Mouse (Mus musculus): ENCODE results near the gene Frmd4b.

Frmd4b gene

DNA sequence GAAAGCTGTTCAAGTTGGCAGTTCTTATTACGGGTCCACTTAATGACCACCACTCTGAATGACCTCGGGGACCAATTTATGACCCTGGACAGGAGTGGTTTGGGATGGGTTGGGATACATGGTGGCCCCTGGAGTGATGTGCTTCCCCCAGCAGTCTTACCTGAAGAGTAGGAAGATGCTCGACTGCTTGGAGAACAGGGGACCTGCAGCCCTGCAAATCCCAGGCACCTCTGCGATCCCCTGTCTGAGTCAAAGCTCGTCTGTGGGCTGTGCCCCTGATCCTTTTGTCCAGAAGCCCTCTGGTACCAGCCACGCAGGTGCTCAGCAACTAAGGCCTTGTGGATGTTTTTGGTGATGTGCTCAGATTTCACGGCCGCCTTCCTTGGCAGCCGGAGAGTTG is 321.9 kb downstream of the Frmd4b start:
- no peak for DNase-seq (ENCODE audit: low read depth in 2 of 2, low spot score in 2 of 2)

DNA sequence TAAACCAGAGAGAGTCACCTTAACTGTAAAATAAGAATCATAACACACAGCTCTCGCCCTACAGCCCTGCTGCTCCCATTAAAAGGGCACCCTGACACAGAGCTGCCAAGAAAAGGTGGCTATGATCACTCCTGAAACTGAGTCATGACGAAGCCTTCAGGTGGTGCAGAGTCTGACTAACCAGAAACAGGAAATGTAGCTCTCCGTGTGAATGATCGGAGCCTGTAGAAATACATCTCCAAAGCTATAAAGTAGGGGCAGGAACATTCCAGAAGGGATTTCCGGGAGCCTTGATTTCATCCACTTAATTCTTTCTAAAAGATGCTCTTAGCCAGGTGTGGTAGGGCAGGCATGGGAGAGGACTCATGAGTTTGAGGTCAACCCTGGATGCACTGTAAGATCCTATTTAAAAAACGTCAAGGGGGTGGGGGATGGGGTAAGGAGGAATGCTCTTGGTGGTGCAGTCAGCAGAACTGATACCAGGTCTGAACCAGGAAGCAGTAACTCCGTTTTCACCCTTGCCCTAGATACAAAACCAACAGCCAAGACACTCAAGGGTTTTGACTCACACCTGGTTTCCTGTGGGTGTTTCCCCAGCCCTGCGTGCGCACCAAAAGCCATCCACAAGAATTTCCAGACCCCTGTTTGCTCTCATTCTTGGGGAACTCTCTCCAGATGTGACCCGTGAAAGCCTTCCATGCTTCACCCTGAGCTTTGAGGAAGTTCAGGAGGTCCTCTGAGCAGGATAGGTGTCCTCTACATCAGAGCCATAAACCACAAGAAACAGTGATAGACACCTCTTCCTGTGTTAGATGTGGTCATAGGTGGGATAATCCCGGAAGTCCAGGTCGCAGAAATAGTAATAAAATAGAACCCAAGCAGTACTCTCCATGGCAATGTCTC is 323.4 kb downstream of the Frmd4b start:
- DNase-seq (ENCODE audit: low read depth in 2 of 2, low spot score in 2 of 2): peak; percentile 23 to 44

DNA sequence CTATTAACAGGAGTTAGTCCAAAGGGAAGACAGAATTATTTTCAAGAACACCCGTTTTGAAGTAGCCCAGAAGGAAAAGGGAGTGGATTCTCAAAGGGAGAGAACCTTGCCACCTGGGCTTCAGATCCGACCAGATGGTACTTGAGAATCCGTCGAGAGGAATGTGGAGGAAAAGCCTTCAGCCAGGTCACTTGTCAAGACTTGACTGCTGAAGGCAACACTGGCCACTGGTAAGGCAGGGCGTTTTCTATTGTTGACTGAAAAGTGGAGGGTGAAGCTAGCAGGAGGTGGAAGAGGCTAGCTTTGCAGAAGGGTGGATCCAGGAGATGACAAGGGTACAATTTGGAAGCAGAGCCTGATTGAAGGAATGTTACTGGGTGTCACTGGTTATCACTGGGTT is 324.4 kb downstream of the Frmd4b start:
- no peak for DNase-seq (ENCODE audit: low read depth in 2 of 2, low spot score in 2 of 2)

DNA sequence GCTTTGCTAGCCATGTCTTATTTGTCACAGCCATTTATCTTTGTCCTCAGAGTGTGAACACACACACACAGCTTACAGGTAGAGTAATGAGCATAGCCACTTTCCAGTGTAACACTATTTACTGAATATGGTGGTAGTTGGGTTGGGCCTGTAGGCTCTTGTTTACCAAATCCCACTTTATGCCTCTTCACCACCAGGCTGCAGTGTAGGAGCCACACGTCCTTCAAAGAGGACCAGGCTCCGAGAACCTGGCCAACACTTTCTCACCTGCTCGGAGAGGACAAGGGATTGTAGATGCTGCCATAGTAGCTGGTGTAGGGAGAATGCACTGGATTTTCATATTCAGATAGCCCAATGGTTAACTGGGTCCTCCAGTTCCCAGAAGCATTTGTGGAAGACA is 325.2 kb downstream of the Frmd4b start:
- DNase-seq (ENCODE audit: low read depth in 2 of 2, low spot score in 2 of 2): no peak

DNA sequence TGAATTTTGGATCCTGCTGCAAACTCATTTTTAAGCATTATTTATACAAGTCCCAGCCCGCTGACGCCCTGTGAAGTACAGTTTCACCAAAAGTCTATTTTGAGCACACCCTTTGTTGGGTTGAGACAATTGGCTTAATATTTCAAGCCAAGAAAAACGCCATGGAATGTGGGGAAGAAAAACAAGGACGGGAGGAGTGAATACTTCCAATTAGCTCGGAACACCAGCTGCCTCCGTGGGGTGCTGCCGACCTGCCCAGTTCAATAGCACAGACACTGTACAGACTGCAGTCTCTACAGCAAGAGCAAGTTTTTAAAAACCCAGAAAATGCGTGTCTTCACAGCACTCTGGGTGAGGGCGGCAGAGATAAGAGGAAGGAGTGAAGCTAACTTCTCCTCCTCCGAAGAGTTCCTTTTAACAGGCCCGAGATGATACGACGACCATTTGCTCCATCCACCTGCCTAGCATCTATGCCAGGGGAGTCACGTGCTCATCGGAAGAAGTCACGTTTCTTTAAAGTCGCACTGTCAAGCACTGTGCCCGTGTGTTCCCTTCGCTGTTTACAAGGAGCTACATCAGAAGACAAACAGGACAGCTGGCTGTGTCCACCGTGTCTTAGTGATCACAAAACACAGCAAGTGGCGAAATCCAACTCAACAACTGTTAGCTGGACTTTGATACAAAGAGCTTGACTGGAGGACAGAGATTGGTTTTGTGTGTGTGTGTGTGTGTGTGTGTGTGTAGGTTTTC is 326.0 kb downstream of the Frmd4b start:
- no peak for DNase-seq (ENCODE audit: low read depth in 2 of 2, low spot score in 2 of 2)

DNA sequence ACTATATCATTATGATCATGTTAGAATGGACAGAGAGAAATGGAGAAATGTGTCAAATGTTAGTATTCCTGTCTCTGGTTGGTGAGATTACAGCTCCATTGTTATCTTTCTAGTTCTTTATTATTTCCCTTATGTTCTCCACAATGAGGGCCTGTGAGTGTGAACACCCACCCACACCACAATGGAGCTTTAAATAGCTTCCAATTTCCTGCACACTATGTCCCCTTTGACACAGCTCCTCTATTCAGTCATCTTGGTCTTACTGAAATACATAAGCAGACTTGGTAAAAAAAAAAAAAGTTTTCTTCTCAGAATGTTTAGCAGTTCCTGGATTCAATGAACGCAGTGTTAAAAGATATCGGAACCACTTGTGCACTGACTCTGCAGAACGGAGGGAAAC is 326.7 kb downstream of the Frmd4b start:
- DNase-seq (ENCODE audit: low read depth in 2 of 2, low spot score in 2 of 2): no peak

DNA sequence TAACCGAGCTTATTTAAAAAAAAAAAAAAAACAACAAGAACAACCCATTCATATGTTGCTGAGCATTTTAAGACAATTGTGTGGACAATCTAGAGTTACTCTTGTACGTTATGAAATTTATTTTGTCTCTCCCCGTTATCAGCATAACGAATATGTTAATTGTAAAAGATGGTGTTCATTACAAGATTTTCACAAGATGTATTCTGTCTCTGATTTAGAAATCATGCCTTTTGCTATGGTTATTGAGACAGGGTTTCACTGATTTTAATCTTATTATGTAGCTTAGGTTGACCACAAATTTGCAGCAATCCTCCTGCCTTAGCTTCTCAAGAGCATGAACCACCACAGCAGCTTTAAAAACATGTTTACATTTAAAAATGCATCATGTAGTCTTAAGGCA is 327.5 kb downstream of the Frmd4b start:
- no peak for DNase-seq (ENCODE audit: low read depth in 2 of 2, low spot score in 2 of 2)

DNA sequence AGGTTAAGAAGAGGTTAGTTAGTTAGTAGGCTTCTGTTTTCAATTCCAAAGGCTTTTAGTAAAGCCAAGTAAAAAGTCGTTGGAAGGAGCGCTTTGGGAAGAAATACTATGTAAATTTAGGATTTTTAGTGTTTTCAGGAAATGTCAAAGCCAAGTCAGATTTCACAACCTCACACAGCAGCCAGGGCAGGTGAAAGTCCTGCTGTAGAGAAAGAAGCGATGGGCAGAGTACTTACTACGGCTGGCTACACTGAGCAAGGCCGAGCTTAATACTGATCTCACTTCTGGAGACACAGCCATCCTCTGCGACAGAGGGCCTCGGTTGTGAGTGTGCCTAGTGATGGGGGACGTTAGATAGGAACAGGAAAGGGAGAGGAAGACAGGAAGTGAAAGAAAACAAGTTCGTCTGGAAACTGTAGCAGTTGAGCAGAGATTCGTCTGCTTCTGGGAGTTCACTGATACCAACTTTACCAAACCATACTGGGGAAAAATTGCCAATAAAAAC is 328.0 kb downstream of the Frmd4b start:
- DNase-seq (ENCODE audit: low read depth in 2 of 2, low spot score in 2 of 2): no peak

DNA sequence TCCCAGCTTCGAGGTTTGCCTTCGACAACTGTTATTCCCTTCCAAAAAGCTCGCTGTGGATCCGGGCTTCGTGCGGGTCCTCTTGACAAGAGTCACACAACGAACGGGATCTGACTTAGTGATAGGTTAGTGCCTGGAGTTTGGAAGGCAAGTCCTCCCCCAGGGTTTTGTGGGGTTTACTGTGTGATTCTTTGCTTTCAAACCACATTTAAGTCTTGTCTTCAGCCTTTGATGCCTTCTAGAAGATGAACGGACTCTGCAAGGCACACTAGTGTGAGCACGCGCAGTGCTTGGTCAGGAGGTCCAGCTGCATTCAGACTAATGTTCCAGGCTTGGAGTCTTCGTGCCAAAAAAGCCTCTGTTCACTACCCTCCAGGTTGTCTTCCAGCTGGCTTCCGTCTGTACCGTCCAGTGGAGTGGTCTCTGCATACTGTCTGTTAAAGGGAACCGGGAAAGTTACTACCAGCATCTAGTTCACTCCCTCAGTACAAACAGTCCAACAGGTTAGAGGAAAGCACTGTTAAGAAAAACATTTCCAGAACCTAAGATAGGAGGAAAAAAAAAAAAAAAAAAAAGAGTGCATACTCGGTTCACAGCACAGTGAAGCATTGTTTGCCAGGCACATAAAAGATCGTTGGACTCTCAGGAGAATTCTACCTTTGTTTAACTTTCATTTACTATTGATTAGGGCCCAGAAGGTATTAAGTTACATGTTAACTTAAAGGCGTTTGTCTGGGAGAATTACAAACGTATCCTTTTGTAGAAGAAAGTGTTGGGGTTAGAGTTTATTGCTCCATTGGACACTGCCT is 329.1 kb downstream of the Frmd4b start:
- no peak for DNase-seq (ENCODE audit: low read depth in 2 of 2, low spot score in 2 of 2)

DNA sequence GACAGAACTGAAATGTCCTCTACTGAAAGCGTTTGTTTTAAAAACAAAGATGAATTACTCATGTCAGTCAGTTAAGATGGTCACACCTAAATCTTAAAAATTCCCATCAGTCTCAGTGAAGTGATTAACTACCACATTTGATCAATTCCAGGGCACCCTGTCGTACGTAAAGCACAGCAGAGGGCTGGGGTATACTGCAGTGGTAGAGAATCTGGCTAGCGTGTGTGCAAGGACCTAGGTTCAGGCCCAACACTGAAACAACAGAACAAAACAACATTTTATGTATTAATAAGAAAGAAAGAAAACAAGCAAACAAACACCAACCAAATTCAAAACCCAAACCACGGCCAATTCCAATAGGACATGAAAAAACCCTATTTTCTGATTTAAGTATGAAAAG is 331.0 kb downstream of the Frmd4b start:
- DNase-seq (ENCODE audit: low read depth in 2 of 2, low spot score in 2 of 2): no peak

DNA sequence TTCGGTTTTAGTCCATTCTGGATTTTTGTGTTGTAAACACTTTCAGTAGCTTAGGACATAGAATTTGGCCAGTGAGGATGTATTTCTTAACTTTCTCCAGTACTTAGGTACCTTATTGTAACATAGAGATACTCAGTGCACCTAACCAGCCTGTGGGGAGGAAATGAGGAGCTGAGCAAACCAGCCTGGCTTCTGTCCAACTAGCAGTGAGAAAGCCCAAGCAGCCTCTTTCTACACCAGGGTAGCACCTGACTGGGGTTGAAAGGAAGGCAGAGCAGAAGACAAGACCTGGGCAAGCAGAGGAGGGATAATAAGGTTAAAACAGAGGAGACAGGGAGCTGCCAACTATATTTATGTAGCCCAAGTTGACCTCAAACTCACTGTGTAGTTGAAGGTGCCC is 333.7 kb downstream of the Frmd4b start:
- DNase-seq (ENCODE audit: low read depth in 2 of 2, low spot score in 2 of 2): no peak

DNA sequence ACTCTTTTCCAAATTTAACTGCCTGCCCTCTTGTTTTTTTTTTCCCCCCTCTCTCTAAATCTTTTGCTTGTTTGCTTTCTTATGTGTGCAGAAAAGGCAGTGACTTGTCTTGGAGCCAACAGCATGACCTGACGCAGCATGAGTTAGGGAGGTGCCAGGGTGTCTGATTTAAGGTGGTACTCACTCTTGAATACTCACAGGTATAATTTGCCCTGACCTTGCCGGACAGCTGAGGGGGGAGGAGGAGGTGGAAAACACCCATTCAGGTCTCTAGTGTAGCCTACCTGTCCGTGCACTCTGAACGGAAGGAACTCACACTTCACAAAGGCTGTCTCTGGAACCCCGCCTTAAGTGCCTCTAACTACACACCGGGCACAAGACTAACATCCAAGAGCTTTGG is 338.5 kb downstream of the Frmd4b start:
- DNase-seq (ENCODE audit: low read depth in 2 of 2, low spot score in 2 of 2): no peak

DNA sequence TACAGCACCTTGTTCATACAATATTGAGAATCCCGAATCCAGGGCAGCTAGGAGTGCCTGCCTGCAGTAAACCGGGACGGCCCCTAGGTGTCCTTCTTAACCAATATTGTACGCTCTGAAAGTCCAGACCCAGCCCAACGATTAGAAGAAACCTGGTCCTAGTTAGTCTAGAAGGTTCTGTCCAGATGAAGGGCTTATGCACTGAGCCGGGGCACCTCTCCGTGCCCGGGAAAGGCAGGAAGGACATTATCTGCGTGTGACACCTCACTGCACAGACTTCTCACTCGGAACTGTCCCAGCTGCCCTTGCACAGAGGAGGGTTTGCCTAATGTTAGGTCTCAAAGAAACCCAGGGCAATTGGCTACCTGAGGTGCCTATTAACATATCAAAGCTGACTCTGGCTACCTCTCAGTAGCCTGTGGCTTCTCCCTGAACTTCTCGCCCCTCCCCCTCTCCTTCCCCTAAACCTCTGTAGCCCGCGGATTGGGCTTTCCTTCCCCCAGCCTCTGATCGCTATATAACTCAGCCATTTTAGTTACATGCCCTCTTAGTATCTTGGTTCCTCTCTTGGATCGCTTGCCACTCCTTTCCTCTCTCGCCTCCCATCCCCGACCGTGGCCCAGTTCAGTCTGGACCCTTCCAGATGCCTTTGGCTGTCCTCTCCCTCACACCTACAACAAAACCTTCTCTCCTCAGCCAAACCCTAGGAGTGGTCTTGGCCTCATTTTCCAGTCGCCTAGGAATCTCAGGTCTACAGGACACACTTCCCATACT is 339.1 kb downstream of the Frmd4b start:
- DNase-seq (ENCODE audit: low read depth in 2 of 2, low spot score in 2 of 2): peak; percentile 49 to 64

DNA sequence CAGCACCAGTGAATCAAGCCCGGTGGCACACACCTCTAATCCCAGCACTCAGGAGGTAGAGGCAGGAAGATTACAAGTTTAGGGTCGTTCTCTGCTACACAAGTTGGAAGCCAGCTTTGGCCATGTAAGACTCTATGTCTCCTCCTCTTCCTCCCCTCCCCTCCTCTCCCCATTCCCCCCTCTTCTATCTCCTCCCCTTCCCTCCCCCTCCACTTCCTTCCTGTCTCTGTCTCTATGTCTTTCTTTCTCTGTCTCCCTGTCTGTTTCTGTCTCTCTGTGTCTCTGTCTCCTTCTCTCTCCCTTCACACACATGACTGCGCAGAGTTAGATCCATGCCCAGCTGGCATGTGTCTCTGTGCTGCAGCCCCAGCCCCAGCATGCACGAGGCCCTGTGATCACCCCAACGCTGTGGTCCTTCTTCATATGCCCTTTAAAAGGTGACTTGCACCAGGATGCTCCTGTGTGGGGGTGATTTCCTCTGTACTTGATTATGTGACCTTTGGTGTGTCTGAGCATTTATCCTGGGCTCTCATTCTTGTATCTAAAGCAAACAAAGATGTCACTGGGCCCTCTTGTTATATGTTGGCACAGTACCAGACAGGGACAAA is 340.3 kb downstream of the Frmd4b start:
- no peak for DNase-seq (ENCODE audit: low read depth in 2 of 2, low spot score in 2 of 2)

DNA sequence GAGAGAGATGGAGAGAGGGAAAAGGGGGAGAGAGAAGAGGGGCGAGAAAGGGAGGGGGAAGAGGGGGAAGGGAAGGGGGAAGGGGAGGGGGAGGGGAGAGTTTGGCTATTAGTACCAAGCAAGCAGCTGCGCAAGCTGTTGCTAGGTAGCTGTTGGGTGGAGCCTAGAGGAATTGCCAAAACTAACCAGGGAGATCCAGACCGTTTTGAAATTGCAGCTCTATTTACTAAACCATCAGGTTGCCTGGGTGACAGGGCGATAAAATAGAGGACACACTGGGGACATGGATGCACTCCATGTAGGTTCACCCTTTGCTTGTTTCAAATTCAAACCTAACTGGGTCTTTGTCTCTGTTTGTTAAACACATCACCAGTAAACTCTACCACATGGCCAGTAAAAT is 341.0 kb downstream of the Frmd4b start:
- no peak for DNase-seq (ENCODE audit: low read depth in 2 of 2, low spot score in 2 of 2)

DNA sequence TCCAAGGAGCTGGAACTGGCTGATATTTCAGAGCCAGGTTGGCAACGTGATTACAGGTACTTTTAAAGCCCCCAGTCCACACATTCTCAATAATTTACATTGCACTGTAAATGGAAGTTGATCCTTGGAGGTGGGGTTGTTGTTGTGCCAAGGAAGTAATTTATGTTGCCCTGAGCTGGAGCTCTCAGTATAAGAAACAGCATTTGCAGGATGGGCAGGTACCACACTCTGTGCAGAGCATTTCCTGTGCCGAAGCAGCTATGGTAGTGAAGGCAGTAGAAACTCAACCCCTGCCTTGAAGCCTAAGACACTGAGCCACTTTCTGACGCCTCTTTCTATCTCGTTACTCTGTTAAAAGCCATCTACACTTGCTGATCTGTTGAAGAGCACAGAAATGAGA is 341.6 kb downstream of the Frmd4b start:
- DNase-seq (ENCODE audit: low read depth in 2 of 2, low spot score in 2 of 2): no peak

DNA sequence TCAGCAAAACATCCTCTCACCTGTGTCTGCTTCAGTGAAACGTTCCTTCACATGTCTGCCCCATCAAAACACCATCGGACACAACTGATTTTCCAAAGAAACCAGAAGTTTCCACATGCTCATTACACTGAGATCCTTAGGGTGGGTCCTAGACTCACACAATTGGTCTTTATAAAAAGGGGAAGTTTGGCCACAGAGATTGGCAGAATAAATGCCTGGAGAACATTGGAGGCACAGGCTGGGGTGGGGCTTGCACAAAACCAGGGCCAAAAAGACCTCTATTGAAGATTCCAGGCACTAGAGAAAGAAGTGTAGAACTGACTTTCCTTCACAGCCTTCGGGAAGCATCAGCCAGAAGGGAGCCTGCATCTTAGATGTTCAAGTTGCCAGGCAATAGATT is 343.6 kb downstream of the Frmd4b start:
- no peak for DNase-seq (ENCODE audit: low read depth in 2 of 2, low spot score in 2 of 2)

DNA sequence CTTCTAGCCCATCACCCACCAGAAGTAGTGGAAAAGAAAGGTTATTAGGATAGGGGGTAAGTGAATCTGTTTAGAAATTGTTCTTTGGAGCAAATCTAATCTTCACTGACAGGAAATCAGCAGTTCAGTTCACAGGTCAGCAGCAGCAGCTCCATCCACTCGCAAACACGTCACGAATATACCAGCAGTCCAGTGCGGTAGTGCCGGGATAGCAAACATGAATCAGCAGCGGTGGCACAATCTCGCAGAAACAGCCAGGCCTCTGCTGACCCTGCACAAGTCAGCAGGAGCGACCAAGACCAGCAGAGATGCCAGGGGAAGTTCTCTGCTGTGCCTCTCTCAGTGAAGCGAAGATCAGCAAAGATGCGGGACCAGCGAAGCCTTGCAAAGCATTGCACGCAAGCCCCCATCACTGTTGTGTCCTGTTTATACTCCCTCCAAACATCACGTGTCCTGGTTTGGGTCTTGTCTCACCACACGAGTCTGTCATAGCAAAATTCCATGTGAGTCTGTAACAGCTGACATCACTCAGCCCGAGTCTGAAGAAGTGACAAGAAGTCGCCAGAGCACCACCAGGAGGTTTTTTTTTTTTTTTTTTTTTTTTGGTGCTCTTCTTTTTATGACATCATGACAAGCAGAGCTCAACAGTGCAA is 344.2 kb downstream of the Frmd4b start:
- DNase-seq (ENCODE audit: low read depth in 2 of 2, low spot score in 2 of 2): no peak

DNA sequence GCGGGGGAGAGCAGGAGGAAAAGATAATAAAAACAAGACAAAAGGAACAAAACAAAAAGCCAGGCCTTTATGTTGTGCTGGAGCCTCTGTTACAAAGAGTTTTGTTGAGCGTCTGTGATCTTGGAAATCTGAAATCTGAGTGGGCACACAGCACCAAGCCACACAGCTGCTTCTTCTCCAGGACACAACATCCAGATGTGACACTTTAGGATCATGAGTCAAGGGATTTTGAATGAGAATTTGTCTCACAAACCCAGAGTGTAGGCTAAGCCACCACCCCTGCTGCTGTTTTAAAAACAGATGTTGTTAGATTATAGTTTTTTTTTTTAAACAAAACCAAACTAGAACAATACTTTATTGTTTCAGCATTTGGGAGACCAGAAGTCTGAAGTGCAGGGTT is 345.0 kb downstream of the Frmd4b start:
- DNase-seq (ENCODE audit: low read depth in 2 of 2, low spot score in 2 of 2): no peak

DNA sequence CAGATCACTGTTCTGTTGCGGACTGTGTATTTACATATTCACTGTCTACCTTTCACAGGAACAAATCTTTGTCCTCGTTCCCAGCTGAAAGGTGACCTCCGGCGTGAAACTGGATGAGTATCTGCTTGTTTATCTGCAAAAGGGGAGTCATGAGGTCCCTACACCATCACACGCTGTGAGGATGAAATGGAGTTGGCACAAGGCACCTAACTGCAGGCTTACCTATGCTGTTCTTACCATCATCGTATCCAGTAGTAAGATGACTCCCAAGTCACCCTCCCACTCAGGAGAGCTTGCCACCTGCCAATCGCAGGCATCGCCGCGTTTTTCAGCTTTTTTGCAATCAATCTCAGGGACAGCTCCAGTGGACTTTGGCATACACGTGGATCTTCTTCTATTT is 347.7 kb downstream of the Frmd4b start:
- DNase-seq (ENCODE audit: low read depth in 2 of 2, low spot score in 2 of 2): no peak
